8 mouse cellular contexts compared by ENCODE assay signal in genomic region chrX:169988571-169989218, GRCm38 (mm10). TPM values are rescaled to one million over a fixed set of nuclear protein-coding genes. Genes with fewer than 3 reads are reported as not detected.
DNase-seq lines count a peak whose midpoint lies in the region; ATAC-seq and TF ChIP-seq lines count a peak whose summit lies in the region.
"Not testable (repeated sequence)": the region's sequence is repeated elsewhere in the genome, so short reads cannot be mapped to it uniquely, and the experiment has no call there.

No protein-coding gene starts in this region.

- H3K9me3 ChIP-seq in intestine, postnatal 0 days (ENCODE audit: control insufficient read depth), result peaks cover 44% of the 10 kb centered on the region
- H3K9me3 ChIP-seq in limb, embryonic 11.5 days (ENCODE audit: control insufficient read depth, low read length), result peaks cover 42% of the 10 kb centered on the region
- peaks cover 51% of the 10 kb centered on the region for H3K9me3 ChIP-seq in midbrain, embryonic 12.5 days

- not testable (repeated sequence) for ATAC-seq in intestine, postnatal 0 days
- ATAC-seq in limb, embryonic 11.5 days (ENCODE audit: insufficient number of reproducible peaks, low FRiP score, low TSS enrichment, low read depth), result peak; percentile 23
- 0 out of 2 replicates have a peak, but pooled peaks have one; percentile 9 for ATAC-seq in midbrain, embryonic 12.5 days (ENCODE audit: low FRiP score, low read depth)

- not testable (repeated sequence) for TF ChIP-seq CTCF in intestine, postnatal 0 days (IDR thresholded peaks at IDR 0.05; ENCODE audit: low read depth)

- peak overlapping the region; percentile 6; the same call in 1 of the 2 replicates for H3K27ac ChIP-seq in intestine, postnatal 0 days (ENCODE audit: low read depth, low read length)
- H3K27ac ChIP-seq in limb, embryonic 11.5 days (replicated peaks; ENCODE audit: low read depth, low read length); midbrain, embryonic 12.5 days (replicated peaks): not testable (repeated sequence)

- not testable (repeated sequence) for H3K4me2 ChIP-seq in intestine, postnatal 0 days (replicated peaks; ENCODE audit: low read depth); limb, embryonic 11.5 days (ENCODE audit: low read depth, severe bottlenecking); midbrain, embryonic 12.5 days (replicated peaks)

- peaks cover 28% of the 10 kb centered on the region for H3K36me3 ChIP-seq in intestine, postnatal 0 days (ENCODE audit: control insufficient read depth, insufficient read depth)
- peaks cover 43% of the 10 kb centered on the region for H3K36me3 ChIP-seq in limb, embryonic 11.5 days (ENCODE audit: control insufficient read depth, insufficient read depth, low read length)
- H3K36me3 ChIP-seq in midbrain, embryonic 12.5 days, result peaks cover 53% of the 10 kb centered on the region

- not testable (repeated sequence) for H3K4me1 ChIP-seq in intestine, postnatal 0 days (replicated peaks; ENCODE audit: control insufficient read depth, insufficient read depth, low read length); limb, embryonic 11.5 days (ENCODE audit: control insufficient read depth, insufficient read depth, low read length); midbrain, embryonic 12.5 days

- DNase-seq in adrenal gland, adult 2 months, result peak; percentile 56
- peak; percentile 37 for DNase-seq in embryo, embryonic 11.5 days (ENCODE audit: low read depth, low spot score)
- peak; percentile 31 for DNase-seq in gastrocnemius, postnatal 25 days
- peak; percentile 57 for DNase-seq in limb, embryonic 11.5 days (ENCODE audit: low spot score)
- peak; percentile 56 for DNase-seq in skeletal muscle tissue, adult 2 months (ENCODE audit: low read depth, low spot score)
- peak; percentile 2 for DNase-seq in yolk sac, embryonic 10.5 days (ENCODE audit: low spot score)

- not testable (repeated sequence) for H3K27me3 ChIP-seq in intestine, postnatal 0 days (replicated peaks; ENCODE audit: control insufficient read depth, insufficient read depth, low read length); limb, embryonic 11.5 days (ENCODE audit: control insufficient read depth, insufficient read depth, low read length); midbrain, embryonic 12.5 days

- not testable (repeated sequence) for H3K4me3 ChIP-seq in intestine, postnatal 0 days (ENCODE audit: low read depth, low read length); limb, embryonic 11.5 days (ENCODE audit: low read depth, low read length); midbrain, embryonic 12.5 days

- H3K9ac ChIP-seq in intestine, postnatal 0 days (ENCODE audit: low read depth, low read length); limb, embryonic 11.5 days (ENCODE audit: low read length); midbrain, embryonic 12.5 days (replicated peaks): not testable (repeated sequence)

- WGBS in intestine, postnatal 0 days, result 75% methylated on average over 56 of the region's 56 CpGs
- WGBS in limb, embryonic 11.5 days, result 92% methylated on average over 56 of the region's 56 CpGs
- 93% methylated on average over 56 of the region's 56 CpGs for WGBS in midbrain, embryonic 12.5 days

RNA-seq across cellular contexts. Expression of gene Gm21887, which starts 20.8 kb away (rescaled TPM):
- 100 to 1,000 TPM in 1 of 2 experiments, 10 to 100 TPM in 1; 67.4 to 241 TPM for total RNA-seq in adrenal gland, adult 2 months (2021)
- polyA plus RNA-seq in adrenal gland, adult 2 months (2012; rRNA removed), result 957 and 2,016 TPM in 2 replicates
- total RNA-seq in gastrocnemius, postnatal 25 days (2021), result 10 to 100 TPM; 31.6 to 43.1 TPM
- 46.8 and 66.4 TPM in 2 replicates for polyA plus RNA-seq in intestine, postnatal 0 days (2015; fragmentation: Nextera tagmentation; extraction: Ambion mirVana)
- polyA plus RNA-seq in limb, embryonic 11.5 days (2014; fragmentation: Nextera tagmentation; extraction: Ambion mirVana), result 244 and 297 TPM in 2 replicates
- 187 and 270 TPM in 2 replicates for polyA plus RNA-seq in midbrain, embryonic 12.5 days (2016; fragmentation: Nextera tagmentation; extraction: Ambion mirVana)

Comparison
In these comparisons a context has a peak if more than half of its experiments do, and no peak if none do; other contexts are left out.
1. DNase-seq: peak in every context shown above with its lines; median percentile 57 in limb, embryonic 11.5 days; 56 in adrenal gland, adult 2 months; 56 in skeletal muscle tissue, adult 2 months; 37 in embryo, embryonic 11.5 days; 31 in gastrocnemius, postnatal 25 days; 2 in yolk sac, embryonic 10.5 days.